ENCODE assay signal across 23 mouse cellular contexts in genomic region chr14:110739368-110739767, GRCm38 (mm10). TPM values are rescaled to one million over a fixed set of nuclear protein-coding genes. Genes with fewer than 3 reads are reported as not detected.
DNase-seq lines count a peak whose midpoint lies in the region; ATAC-seq and TF ChIP-seq lines count a peak whose summit lies in the region.
"Had no signal": no experiment of that assay in that cellular context is flagged by ENCODE, and none has a peak within 500 bp of the region (broad histone marks: within the 10 kb centered on the region; RNA-seq: fewer than 3 reads in every experiment).

No protein-coding gene starts in this region.

- no peak for DNase-seq in hindbrain, embryonic 11.5 days (ENCODE audit: low spot score)
- no peak for DNase-seq in midbrain, embryonic 11.5 days (ENCODE audit: low spot score, missing footprints)
- DNase-seq in midbrain, postnatal 0 days (ENCODE audit: low spot score) = no peak
- DNase-seq in neural tube, embryonic 11.5 days (ENCODE audit: low spot score) = no peak
- DNase-seq: adrenal gland, adult 2 months; adrenal gland, adult 8-10 months; adrenal gland, postnatal 10 days; adrenal gland, postnatal 14 days; adrenal gland, postnatal 25 days; adrenal gland, postnatal 36 days; B cell, adult 2 months; cerebellum, adult 11 months; cerebellum, adult 11-12 months had no signal

- H3K4me3 ChIP-seq in hindbrain, embryonic 11.5 days (ENCODE audit: low read depth, low read length) = no peak overlapping the region
- no peak overlapping the region for H3K4me3 ChIP-seq in hindbrain, embryonic 13.5 days
- no peak overlapping the region for H3K4me3 ChIP-seq in midbrain, embryonic 11.5 days (ENCODE audit: low read depth, low read length)
- H3K4me3 ChIP-seq in midbrain, postnatal 0 days (ENCODE audit: low read depth, low read length) = no peak overlapping the region
- no peak overlapping the region for H3K4me3 ChIP-seq in midbrain, embryonic 12.5 days
- no peak overlapping the region for H3K4me3 ChIP-seq in midbrain, embryonic 16.5 days (ENCODE audit: low read depth, low read length)
- no peak overlapping the region for H3K4me3 ChIP-seq in neural tube, embryonic 11.5 days (ENCODE audit: low read depth, low read length)
- no peak overlapping the region for H3K4me3 ChIP-seq in neural tube, embryonic 15.5 days (replicated peaks)

- peak; percentile 58 for ATAC-seq in hindbrain, embryonic 11.5 days (ENCODE audit: low FRiP score)
- ATAC-seq in hindbrain, embryonic 13.5 days (ENCODE audit: low FRiP score) = no peak
- peak; percentile 45; the same call in 1 of the 2 replicates for ATAC-seq in midbrain, embryonic 11.5 days (ENCODE audit: low FRiP score)
- no peak for ATAC-seq in midbrain, postnatal 0 days (ENCODE audit: low FRiP score)
- ATAC-seq in midbrain, embryonic 12.5 days (ENCODE audit: low FRiP score, low read depth) = 0 out of 2 replicates have a peak, but pooled peaks have one; percentile 34
- ATAC-seq in midbrain, embryonic 16.5 days = no peak
- peak; percentile 63 for ATAC-seq in neural tube, embryonic 11.5 days (ENCODE audit: insufficient read depth, low FRiP score, low TSS enrichment)
- no peak for ATAC-seq in neural tube, embryonic 15.5 days (ENCODE audit: low FRiP score)
- ATAC-seq: activated CD4-positive, CD25-positive, alpha-beta regulatory T cell, adult 4 months; CD4-positive, CD25-positive, alpha-beta regulatory T cell, adult 4 months; Patski had no signal

- H3K27ac ChIP-seq in hindbrain, embryonic 11.5 days (ENCODE audit: low read depth, low read length) = no peak overlapping the region
- no peak overlapping the region for H3K27ac ChIP-seq in hindbrain, embryonic 13.5 days
- H3K27ac ChIP-seq in midbrain, embryonic 11.5 days (ENCODE audit: low read depth, low read length) = no peak overlapping the region
- H3K27ac ChIP-seq in midbrain, postnatal 0 days (ENCODE audit: low read depth, low read length) = no peak overlapping the region
- H3K27ac ChIP-seq in midbrain, embryonic 12.5 days (replicated peaks) = no peak overlapping the region
- no peak overlapping the region for H3K27ac ChIP-seq in midbrain, embryonic 16.5 days (ENCODE audit: low read length)
- H3K27ac ChIP-seq in neural tube, embryonic 11.5 days (ENCODE audit: low read depth, low read length) = no peak overlapping the region
- H3K27ac ChIP-seq in neural tube, embryonic 15.5 days (replicated peaks) = no peak overlapping the region

- TF ChIP-seq CTCF in midbrain, postnatal 0 days (IDR thresholded peaks at IDR 0.05) = no peak

- H3K27me3 ChIP-seq in hindbrain, embryonic 11.5 days (ENCODE audit: control insufficient read depth, insufficient read depth, low read length) = no peaks in the 10 kb centered on the region
- H3K27me3 ChIP-seq in hindbrain, embryonic 13.5 days = no peaks in the 10 kb centered on the region
- H3K27me3 ChIP-seq in midbrain, embryonic 11.5 days (ENCODE audit: control insufficient read depth, insufficient read depth, low read length) = no peaks in the 10 kb centered on the region
- H3K27me3 ChIP-seq in midbrain, postnatal 0 days (ENCODE audit: insufficient read depth, low read length) = no peaks in the 10 kb centered on the region
- H3K27me3 ChIP-seq in midbrain, embryonic 12.5 days = peaks cover 7% of the 10 kb centered on the region; the same call in 1 of the 2 replicates
- no peaks in the 10 kb centered on the region for H3K27me3 ChIP-seq in midbrain, embryonic 16.5 days (ENCODE audit: control insufficient read depth, insufficient read depth, low read depth, low read length)
- no peaks in the 10 kb centered on the region for H3K27me3 ChIP-seq in neural tube, embryonic 11.5 days (ENCODE audit: control insufficient read depth, insufficient read depth, low read length)
- H3K27me3 ChIP-seq in neural tube, embryonic 15.5 days (replicated peaks) = no peaks in the 10 kb centered on the region
- H3K27me3 ChIP-seq: CH12.LX, Patski had no signal

- no peak overlapping the region for H3K9ac ChIP-seq in hindbrain, embryonic 11.5 days (ENCODE audit: low read depth, low read length)
- H3K9ac ChIP-seq in hindbrain, embryonic 13.5 days = no peak overlapping the region
- H3K9ac ChIP-seq in midbrain, embryonic 11.5 days (ENCODE audit: low read length) = no peak overlapping the region
- H3K9ac ChIP-seq in midbrain, postnatal 0 days (replicated peaks; ENCODE audit: low read length, poor library complexity, severe bottlenecking) = no peak overlapping the region
- H3K9ac ChIP-seq in midbrain, embryonic 12.5 days (replicated peaks) = no peak overlapping the region
- no peak overlapping the region for H3K9ac ChIP-seq in midbrain, embryonic 16.5 days (ENCODE audit: low read depth, low read length)
- no peak overlapping the region for H3K9ac ChIP-seq in neural tube, embryonic 11.5 days (ENCODE audit: low read length)
- H3K9ac ChIP-seq in neural tube, embryonic 15.5 days (replicated peaks) = no peak overlapping the region

- H3K36me3 ChIP-seq in hindbrain, embryonic 11.5 days (ENCODE audit: control insufficient read depth, insufficient read depth, low read length) = no peaks in the 10 kb centered on the region
- H3K36me3 ChIP-seq in hindbrain, embryonic 13.5 days = no peaks in the 10 kb centered on the region
- no peaks in the 10 kb centered on the region for H3K36me3 ChIP-seq in midbrain, embryonic 11.5 days (ENCODE audit: control insufficient read depth, insufficient read depth, low read length)
- H3K36me3 ChIP-seq in midbrain, postnatal 0 days (ENCODE audit: insufficient read depth, low read length) = no peaks in the 10 kb centered on the region
- H3K36me3 ChIP-seq in midbrain, embryonic 12.5 days = no peaks in the 10 kb centered on the region
- no peaks in the 10 kb centered on the region for H3K36me3 ChIP-seq in midbrain, embryonic 16.5 days (ENCODE audit: control insufficient read depth, insufficient read depth, low read length)
- H3K36me3 ChIP-seq in neural tube, embryonic 11.5 days (ENCODE audit: control insufficient read depth, insufficient read depth, low read length) = no peaks in the 10 kb centered on the region
- no peaks in the 10 kb centered on the region for H3K36me3 ChIP-seq in neural tube, embryonic 15.5 days
- H3K36me3 ChIP-seq: G1E had no signal

- no peaks in the 10 kb centered on the region for H3K9me3 ChIP-seq in hindbrain, embryonic 11.5 days (ENCODE audit: control insufficient read depth, low read length)
- no peaks in the 10 kb centered on the region for H3K9me3 ChIP-seq in hindbrain, embryonic 13.5 days
- H3K9me3 ChIP-seq in midbrain, embryonic 11.5 days (ENCODE audit: control insufficient read depth, low read length) = no peaks in the 10 kb centered on the region
- no peaks in the 10 kb centered on the region for H3K9me3 ChIP-seq in midbrain, postnatal 0 days (ENCODE audit: low read length)
- no peaks in the 10 kb centered on the region for H3K9me3 ChIP-seq in midbrain, embryonic 12.5 days
- H3K9me3 ChIP-seq in midbrain, embryonic 16.5 days (replicated peaks; ENCODE audit: control insufficient read depth, low read length, poor library complexity, severe bottlenecking) = no peaks in the 10 kb centered on the region
- no peaks in the 10 kb centered on the region for H3K9me3 ChIP-seq in neural tube, embryonic 11.5 days (ENCODE audit: control insufficient read depth, low read length)
- no peaks in the 10 kb centered on the region for H3K9me3 ChIP-seq in neural tube, embryonic 15.5 days (replicated peaks)
- H3K9me3 ChIP-seq: G1E had no signal

- no peak overlapping the region for H3K4me2 ChIP-seq in hindbrain, embryonic 11.5 days (replicated peaks; ENCODE audit: low read depth, low read length)
- H3K4me2 ChIP-seq in hindbrain, embryonic 13.5 days = no peak overlapping the region
- no peak overlapping the region for H3K4me2 ChIP-seq in midbrain, embryonic 11.5 days
- no peak overlapping the region for H3K4me2 ChIP-seq in midbrain, postnatal 0 days (ENCODE audit: low read depth, low read length, poor library complexity, severe bottlenecking)
- H3K4me2 ChIP-seq in midbrain, embryonic 12.5 days (replicated peaks) = no peak overlapping the region
- no peak overlapping the region for H3K4me2 ChIP-seq in midbrain, embryonic 16.5 days (ENCODE audit: low read length)
- H3K4me2 ChIP-seq in neural tube, embryonic 11.5 days (ENCODE audit: low read depth) = no peak overlapping the region
- no peak overlapping the region for H3K4me2 ChIP-seq in neural tube, embryonic 15.5 days

- WGBS in hindbrain, embryonic 11.5 days = 81% methylated on average over 1 of the region's 1 CpGs
- 57% methylated on average over 1 of the region's 1 CpGs for WGBS in hindbrain, embryonic 13.5 days
- WGBS in midbrain, embryonic 11.5 days = 82% methylated on average over 1 of the region's 1 CpGs
- 76% methylated on average over 1 of the region's 1 CpGs for WGBS in midbrain, postnatal 0 days
- 80% methylated on average over 1 of the region's 1 CpGs for WGBS in midbrain, embryonic 12.5 days
- WGBS in midbrain, embryonic 16.5 days = 94% methylated on average over 1 of the region's 1 CpGs
- 61% methylated on average over 1 of the region's 1 CpGs for WGBS in neural tube, embryonic 11.5 days
- 46% methylated on average over 1 of the region's 1 CpGs for WGBS in neural tube, embryonic 15.5 days

- no peaks in the 10 kb centered on the region for H3K4me1 ChIP-seq in hindbrain, embryonic 11.5 days (replicated peaks; ENCODE audit: control insufficient read depth, insufficient read depth, low read length)
- H3K4me1 ChIP-seq in hindbrain, embryonic 13.5 days (replicated peaks) = no peaks in the 10 kb centered on the region
- H3K4me1 ChIP-seq in midbrain, embryonic 11.5 days (ENCODE audit: control insufficient read depth, insufficient read depth, low read length) = peaks cover 4% of the 10 kb centered on the region; the same call in 1 of the 2 replicates
- no peaks in the 10 kb centered on the region for H3K4me1 ChIP-seq in midbrain, postnatal 0 days (ENCODE audit: insufficient read depth, low read length)
- H3K4me1 ChIP-seq in midbrain, embryonic 12.5 days = no peaks in the 10 kb centered on the region
- H3K4me1 ChIP-seq in midbrain, embryonic 16.5 days (ENCODE audit: control insufficient read depth, insufficient read depth, low read length) = no peaks in the 10 kb centered on the region
- H3K4me1 ChIP-seq in neural tube, embryonic 11.5 days (ENCODE audit: control insufficient read depth, insufficient read depth, low read length) = 0 out of 2 replicates have a peak, but pooled peaks cover 2% of the 10 kb centered on the region
- no peaks in the 10 kb centered on the region for H3K4me1 ChIP-seq in neural tube, embryonic 15.5 days

RNA-seq across cellular contexts. Expression of gene Slitrk6, which starts 15.6 kb away (rescaled TPM):
- polyA plus RNA-seq in hindbrain, embryonic 11.5 days (2014; fragmentation: Nextera tagmentation; extraction: Ambion mirVana) = 7.6 and 8.2 TPM in 2 replicates
- polyA plus RNA-seq in hindbrain, embryonic 13.5 days (2015; fragmentation: Nextera tagmentation; extraction: Ambion mirVana) = 3.5 and 4.5 TPM in 2 replicates
- 2.1 and 2.6 TPM in 2 replicates for polyA plus RNA-seq in midbrain, embryonic 11.5 days (2014; fragmentation: Nextera tagmentation; extraction: Ambion mirVana)
- total RNA-seq in midbrain, postnatal 0 days (2014; rRNA removed) = 8.2 and 10.2 TPM in 2 replicates
- 3.5 and 4.5 TPM in 2 replicates for polyA plus RNA-seq in midbrain, postnatal 0 days (2015; fragmentation: Nextera tagmentation; extraction: Ambion mirVana)
- 1.6 and 1.9 TPM in 2 replicates for polyA plus RNA-seq in midbrain, embryonic 12.5 days (2016; fragmentation: Nextera tagmentation; extraction: Ambion mirVana)
- 7.1 and 11.0 TPM in 2 replicates for polyA plus RNA-seq in midbrain, embryonic 16.5 days (2015; fragmentation: Nextera tagmentation; extraction: Ambion mirVana)
- polyA plus RNA-seq in neural tube, embryonic 11.5 days (2014; fragmentation: Nextera tagmentation; extraction: Ambion mirVana) = 6.1 and 6.2 TPM in 2 replicates
- 2.5 and 5.3 TPM in 2 replicates for polyA plus RNA-seq in neural tube, embryonic 15.5 days (2015; fragmentation: Nextera tagmentation; extraction: Ambion mirVana)
- total RNA-seq: CH12.LX, MEL had no signal
- polyA plus RNA-seq: activated CD4-positive, CD25-positive, alpha-beta regulatory T cell, adult 4 months; adrenal gland, adult 2 months; CD4-positive, CD25-positive, alpha-beta regulatory T cell, adult 4 months; G1E; Patski had no signal

Comparison
In these comparisons a context has a peak if more than half of its experiments do, and no peak if none do; other contexts are left out.
1. ATAC-seq: peak in hindbrain, embryonic 11.5 days (single experiment), midbrain, embryonic 11.5 days (single experiment), midbrain, embryonic 12.5 days (single experiment) and neural tube, embryonic 11.5 days (single experiment); none in hindbrain, embryonic 13.5 days (single experiment), midbrain, postnatal 0 days (single experiment), midbrain, embryonic 16.5 days (single experiment) and neural tube, embryonic 15.5 days (single experiment).